Mouse (Mus musculus): ENCODE data around the gene Glis2. TPM values are rescaled to one million over a fixed set of nuclear protein-coding genes. Genes with fewer than 3 reads are reported as not detected.
A peak's percentile ranks its signal among the peaks of the same experiment; 100 is the strongest.

Glis2 gene
- polyA plus RNA-seq, 1 experiment = 43.3 TPM

GRCm38 (mm10) chr16:4639831-4640237, 45.3 kb downstream of the Glis2 start, which contains the start of the genes Vasn and Dnaja3:
Gene Vasn, plus strand, starts transcription at chr16:4639941.
Gene Dnaja3, plus strand, starts transcription at chr16:4639989.
- DNase-seq (ENCODE audit: low spot score) = peak; percentile 76

GRCm38 (mm10) chr16:4640267-4641005, 45.9 kb downstream of the Glis2 start:
- no peak for DNase-seq (ENCODE audit: low spot score)

GRCm38 (mm10) chr16:4641119-4641838, 46.8 kb downstream of the Glis2 start:
- no peak for DNase-seq (ENCODE audit: low spot score)

GRCm38 (mm10) chr16:4642190-4642589, 47.7 kb downstream of the Glis2 start:
- DNase-seq (ENCODE audit: low spot score) = no peak

- no peak for DNase-seq (ENCODE audit: low spot score)
These were observed 48.4 kb downstream of the Glis2 start for GRCm38 (mm10) chr16:4642937-4643336.

GRCm38 (mm10) chr16:4643670-4644419, 49.3 kb downstream of the Glis2 start:
- peak; percentile 59 for DNase-seq (ENCODE audit: low spot score)

GRCm38 (mm10) chr16:4645867-4646266, 51.4 kb downstream of the Glis2 start:
- DNase-seq (ENCODE audit: low spot score) = no peak

- DNase-seq (ENCODE audit: low spot score) = no peak
These were observed 52.3 kb downstream of the Glis2 start for GRCm38 (mm10) chr16:4646831-4647230.

GRCm38 (mm10) chr16:4647651-4648141, 53.2 kb downstream of the Glis2 start:
- DNase-seq (ENCODE audit: low spot score) = no peak

- DNase-seq (ENCODE audit: low spot score) = no peak
These were observed 54.0 kb downstream of the Glis2 start for GRCm38 (mm10) chr16:4648416-4649023.

- no peak for DNase-seq (ENCODE audit: low spot score)
These were observed 54.7 kb downstream of the Glis2 start for GRCm38 (mm10) chr16:4649211-4649610.

GRCm38 (mm10) chr16:4649692-4650091, 55.2 kb downstream of the Glis2 start:
- no peak for DNase-seq (ENCODE audit: low spot score)

GRCm38 (mm10) chr16:4650161-4650560, 55.6 kb downstream of the Glis2 start:
- DNase-seq (ENCODE audit: low spot score) = no peak

GRCm38 (mm10) chr16:4651081-4651480, 56.6 kb downstream of the Glis2 start:
- no peak for DNase-seq (ENCODE audit: low spot score)

- no peak for DNase-seq (ENCODE audit: low spot score)
These were observed 57.1 kb downstream of the Glis2 start for GRCm38 (mm10) chr16:4651624-4652023.

- no peak for DNase-seq (ENCODE audit: low spot score)
These were observed 58.3 kb downstream of the Glis2 start for GRCm38 (mm10) chr16:4652707-4653416.

GRCm38 (mm10) chr16:4654706-4655105, 60.2 kb downstream of the Glis2 start:
- no peak for DNase-seq (ENCODE audit: low spot score)

GRCm38 (mm10) chr16:4655251-4655734, 60.8 kb downstream of the Glis2 start:
- DNase-seq (ENCODE audit: low spot score) = no peak

- DNase-seq (ENCODE audit: low spot score) = no peak
These were observed 61.5 kb downstream of the Glis2 start for GRCm38 (mm10) chr16:4655764-4656570.

- no peak for DNase-seq (ENCODE audit: low spot score)
These were observed 62.1 kb downstream of the Glis2 start for GRCm38 (mm10) chr16:4656571-4657081.

Data from urinary bladder, adult 2 months (tissue).